Mouse (Mus musculus) CD4-positive, CD25-positive, alpha-beta regulatory T cell, adult 4 months (primary cell): Measurements from ENCODE around the gene Aldh16a1. TPM values are rescaled to one million over a fixed set of nuclear protein-coding genes. Genes with fewer than 3 reads are reported as not detected.

Experiments used
- ATAC-seq: one replicate; pipeline ENCODE4 v1.8.0; 2017
- polyA plus RNA-seq, 2 experiments: library from polyadenylated mRNA; unstranded; fragments of 100-300 nt; shearing (Covaris generic); gene quantifications; one replicate each; pipeline ENCODE4 v1.2.1; 2017

Gene Aldh16a1
- polyA plus RNA-seq = 10 to 100 TPM; 16.5 to 27.2 TPM

DNA sequence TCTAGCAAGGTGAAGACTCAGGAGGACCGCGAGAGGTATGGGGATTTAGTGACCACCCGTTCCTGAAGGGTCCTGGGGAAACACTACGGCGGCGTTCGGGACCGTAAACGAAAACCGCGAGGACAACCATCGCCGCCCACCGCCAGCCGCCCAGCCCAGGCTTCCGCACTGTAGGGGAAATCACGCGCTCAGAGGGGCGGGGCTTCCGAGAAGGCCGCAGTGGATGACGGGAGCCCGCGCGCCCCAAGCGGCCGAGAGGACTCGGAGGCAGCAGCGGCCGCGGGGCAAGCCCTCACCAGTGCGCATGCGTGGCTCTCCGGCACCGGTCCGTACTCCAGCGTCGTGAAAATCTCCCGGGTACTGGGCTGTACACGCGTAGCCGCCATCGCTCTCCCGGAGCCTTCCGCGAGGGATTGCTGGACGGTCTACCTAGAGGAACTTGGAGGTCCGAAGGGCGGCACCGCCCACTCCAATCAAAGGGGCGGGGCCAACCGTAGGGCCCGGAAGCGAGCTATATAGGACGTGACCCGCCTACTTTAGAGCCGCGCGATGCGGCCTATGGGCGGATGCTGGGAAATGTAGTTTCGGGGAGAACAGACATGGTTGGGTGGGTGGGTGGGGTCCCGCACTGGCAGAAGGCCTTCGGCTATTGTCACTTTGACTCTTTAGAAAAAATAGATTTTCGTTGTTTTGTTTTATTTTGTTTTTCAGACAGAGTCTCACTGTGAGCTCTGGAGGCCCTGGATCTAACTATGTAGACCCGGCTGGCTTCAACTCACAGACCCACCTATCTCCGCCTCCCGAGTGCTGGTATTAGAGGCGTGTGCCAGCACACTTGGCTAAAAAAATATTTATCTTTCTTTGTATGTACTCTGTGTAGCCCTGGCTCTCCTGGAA is at the start of gene Aldh16a1, which contains the start of gene Pih1d1:
TSS of gene Aldh16a1 (minus strand) at position 489 of the 897 bp plus-strand sequence.
TSS of gene Pih1d1 (plus strand) at position 208 of the 897 bp plus-strand sequence.
- peak; percentile 97 for ATAC-seq

GRCm38 (mm10) chr7:45202654-45203053 is 48.3 kb upstream of the Aldh16a1 start:
- no peak for ATAC-seq

DNA sequence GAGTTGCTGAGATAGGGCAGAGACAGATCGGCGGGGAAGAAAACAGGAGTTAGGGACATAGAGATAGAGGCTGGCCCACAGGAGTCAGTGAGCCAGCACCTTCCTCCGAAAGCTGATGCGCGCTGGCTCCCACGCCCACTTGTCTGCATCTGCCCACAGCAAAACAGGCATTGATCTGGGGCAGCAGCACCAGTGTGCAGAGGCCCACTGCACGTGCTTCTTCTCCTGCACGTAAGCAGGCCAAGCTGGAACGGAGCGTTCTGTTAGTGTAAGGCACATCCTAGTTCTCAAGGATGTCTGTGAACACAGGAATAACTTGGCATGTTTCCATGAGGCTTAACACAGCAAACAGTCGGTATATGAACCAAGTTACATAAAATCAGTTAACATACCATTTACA is 44.6 kb upstream of the Aldh16a1 start:
- no peak for ATAC-seq

GRCm38 (mm10) chr7:45198435-45198834 is 44.1 kb upstream of the Aldh16a1 start:
- ATAC-seq = no peak

GRCm38 (mm10) chr7:45196994-45197393 is 42.6 kb upstream of the Aldh16a1 start:
- ATAC-seq = no peak

DNA sequence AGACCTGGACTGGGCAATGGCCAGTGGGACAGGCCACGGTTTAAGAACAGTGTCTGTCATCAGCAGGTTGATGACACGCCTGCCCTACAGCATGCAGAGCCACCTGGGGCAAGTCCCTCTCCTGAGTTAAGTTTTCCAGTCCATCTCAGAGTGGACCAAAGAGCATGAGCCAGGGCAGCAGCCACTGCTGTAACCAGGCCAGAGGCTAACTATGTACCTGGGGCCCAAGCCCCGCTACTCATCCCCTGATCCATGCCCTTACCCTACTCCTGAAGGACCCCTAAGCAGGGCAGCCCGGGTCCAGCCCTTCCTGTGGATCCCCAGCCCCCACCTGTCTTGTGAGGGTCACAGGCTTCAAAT is 41.8 kb upstream of the Aldh16a1 start:
- ATAC-seq = no peak

DNA sequence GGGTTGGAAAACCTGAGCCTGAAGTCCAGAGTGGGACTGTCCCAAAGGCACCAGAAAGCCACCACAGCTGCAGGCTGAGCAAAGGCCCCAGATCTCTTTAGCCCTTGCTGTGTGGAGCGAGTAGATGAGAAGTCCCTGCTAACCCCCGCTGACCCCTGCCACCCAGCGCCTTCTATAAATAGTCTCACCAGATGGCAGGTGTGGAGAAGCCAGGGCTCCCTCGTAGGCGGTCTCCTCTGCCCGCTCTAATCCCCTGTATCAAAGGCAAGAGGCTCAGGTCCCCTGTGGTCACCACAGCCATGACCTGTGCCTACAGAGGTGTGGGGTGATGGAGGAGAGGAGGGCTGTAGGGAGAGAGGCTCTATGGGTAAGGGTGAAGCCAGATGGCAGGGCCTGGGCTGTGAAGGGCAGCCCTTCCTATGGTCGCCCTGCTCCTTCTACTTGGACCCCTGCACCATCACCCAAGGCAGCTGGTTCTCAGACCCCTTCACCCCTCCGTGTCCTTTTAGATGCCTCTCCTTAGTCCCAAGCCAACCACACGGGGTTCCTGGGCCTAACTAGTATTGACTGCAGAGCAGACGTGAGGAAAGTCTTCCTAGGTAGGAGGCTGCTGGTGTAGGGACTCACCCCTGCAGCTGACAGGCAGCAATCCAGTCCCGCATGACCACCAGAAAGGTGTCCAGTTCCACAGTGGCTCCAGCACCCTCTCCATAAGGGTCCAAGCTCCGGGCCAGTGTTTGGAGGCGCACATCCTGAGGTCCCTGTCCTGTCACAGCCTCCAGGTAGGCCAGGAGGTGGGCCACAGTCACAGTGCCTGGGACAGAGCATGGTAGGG is 41.2 kb upstream of the Aldh16a1 start:
- ATAC-seq = no peak

DNA sequence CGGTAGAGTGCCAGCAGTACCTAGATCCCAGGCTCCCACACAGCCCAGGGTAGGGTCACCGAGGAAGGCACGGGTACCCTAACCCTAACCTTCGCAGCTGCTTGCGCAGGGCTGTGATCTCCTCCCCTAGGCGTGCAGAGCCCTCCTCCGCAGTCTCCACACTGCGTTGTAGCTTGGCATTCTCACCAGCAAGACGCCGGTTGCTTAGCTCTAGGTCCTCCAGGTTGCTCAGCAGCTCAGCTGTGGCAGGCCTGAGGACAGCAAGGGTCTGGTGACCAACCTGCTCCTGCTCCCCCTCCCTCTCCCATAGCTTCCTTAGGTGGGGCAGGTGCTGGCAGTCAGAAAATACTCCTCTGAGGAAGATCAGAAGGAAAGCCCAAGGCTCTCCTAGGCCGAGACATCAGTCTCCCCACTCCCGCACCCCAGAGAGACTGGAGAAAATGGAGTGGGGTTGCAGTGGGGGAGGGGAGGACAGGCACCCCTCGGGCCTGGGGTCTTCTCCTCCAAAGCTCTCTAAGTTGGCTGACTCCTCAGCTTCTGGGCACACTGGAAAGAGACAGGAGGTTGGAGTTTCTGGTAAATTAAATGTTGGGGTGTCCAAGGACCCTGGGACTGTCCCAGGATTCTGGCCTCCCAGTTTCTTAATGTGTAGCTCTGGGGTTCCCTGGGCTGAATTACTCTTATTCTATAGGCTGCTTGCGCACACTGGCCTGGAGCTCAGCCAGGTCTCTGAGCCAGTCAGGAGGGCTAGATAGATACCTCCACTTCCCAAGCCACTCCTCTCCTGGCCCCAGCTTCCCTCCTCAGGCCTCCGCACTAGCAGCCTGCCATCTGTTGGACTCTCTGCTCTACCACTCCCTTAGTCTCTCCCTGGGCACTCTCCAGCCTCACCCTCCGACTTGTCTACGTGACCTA is 39.7 kb upstream of the Aldh16a1 start:
- ATAC-seq = no peak

DNA sequence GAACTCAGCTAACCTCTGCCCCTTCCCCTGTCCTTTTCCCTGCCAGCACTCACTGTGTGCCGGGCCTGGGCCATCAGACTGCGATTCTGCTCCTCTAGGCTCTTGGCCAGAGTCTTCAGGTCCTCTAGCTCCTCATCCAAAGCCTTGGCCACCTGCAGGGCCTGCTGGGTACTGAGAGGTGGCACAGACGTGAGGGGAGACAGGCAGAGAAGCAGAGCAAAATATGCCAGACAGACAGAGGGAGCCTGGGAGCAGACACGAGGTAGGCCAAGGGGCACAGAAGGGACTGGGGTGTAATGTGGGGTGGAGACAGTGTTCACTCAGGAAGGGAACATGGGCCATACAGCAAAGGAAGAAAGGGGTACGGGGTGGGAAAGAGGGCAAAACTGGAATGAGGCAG is 39.0 kb upstream of the Aldh16a1 start:
- ATAC-seq = no peak

GRCm38 (mm10) chr7:45192585-45193310 is 38.4 kb upstream of the Aldh16a1 start:
- no peak for ATAC-seq

DNA sequence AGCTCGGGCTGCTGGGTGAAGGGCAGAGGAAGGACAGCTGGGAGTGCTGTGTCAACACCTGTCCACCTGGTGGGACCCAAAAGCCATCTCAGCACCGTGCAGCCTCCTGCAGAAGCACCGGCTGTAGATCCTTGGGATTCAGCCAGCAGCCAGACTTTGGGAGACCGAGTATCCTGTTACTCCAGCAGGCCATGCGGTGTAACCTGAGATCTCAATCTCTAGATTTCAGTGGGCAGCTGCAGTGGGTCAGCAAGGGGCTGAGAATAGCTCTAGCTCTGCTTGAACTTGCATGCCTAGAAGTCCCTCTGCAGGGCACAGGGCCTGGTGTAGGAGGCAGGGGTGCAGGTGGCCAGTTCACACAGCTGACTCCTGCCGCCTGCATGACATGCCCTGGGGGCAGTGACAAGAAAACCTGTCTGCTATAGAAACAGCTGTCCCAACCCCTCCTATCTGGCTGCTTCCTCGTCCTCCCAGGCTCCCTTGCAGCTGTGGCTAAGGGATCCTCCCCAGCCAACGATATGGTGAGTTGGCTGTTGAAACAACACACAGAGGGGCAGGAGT is 37.5 kb upstream of the Aldh16a1 start:
- ATAC-seq = no peak

DNA sequence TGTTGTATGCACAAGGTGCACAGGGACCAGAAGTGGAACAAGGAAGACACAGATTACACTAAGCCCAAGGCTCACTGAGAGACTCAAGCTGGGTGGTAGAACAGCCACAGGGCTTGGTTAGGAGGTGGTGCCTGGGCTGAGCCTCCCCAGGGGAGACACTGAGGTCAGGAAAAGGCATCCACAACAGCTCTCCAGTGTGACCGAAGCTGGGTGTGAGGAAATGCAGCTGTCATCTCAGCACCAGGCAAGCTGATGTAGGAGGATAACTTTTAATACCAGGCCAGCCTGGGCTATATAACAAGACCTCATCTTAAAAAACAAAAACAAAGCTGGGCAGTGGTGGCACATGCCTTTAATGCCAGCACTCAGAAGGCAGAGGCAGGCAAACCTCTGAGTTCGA is 36.8 kb upstream of the Aldh16a1 start:
- no peak for ATAC-seq

DNA sequence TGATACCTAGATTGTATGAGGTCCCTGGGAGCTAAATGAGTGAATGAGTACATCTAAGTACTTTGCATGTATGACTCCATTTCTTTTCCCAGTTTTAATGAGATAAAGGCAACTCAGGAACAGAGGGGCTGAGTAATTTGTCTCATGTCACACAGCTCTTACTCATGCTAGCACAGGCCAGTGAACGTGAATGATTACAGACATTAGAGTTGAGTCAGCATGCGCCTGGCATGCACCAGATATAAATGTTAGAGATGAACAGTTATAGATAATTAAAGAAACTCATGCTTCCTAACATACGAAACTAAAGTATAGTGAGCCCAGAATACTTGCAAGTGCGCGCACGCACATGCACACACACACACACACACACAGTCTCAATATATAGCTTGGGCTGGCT is 35.8 kb upstream of the Aldh16a1 start:
- no peak for ATAC-seq

DNA sequence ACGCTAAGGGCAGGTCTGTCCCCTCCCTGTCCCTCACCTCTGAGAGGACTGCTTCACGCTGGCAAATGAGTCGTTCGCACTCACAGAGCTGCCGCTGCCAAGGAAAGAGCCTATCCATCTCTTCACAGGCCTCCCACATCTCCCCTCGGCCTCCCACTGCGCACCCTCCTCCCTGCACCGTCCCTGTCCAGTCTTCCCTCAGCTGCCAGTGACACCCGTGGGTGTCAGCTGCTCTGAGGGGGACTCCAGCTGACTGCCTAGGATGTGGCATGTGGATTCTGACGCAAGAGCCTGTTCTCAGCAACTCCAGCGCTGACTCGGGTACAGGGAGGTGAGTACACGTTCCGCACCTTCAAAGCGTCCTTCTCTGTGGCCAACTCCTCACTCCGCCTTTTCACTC is 35.2 kb upstream of the Aldh16a1 start:
- no peak for ATAC-seq

- no peak for ATAC-seq
Observed at GRCm38 (mm10) chr7:45185921-45186320, 31.5 kb upstream of the Aldh16a1 start.

DNA sequence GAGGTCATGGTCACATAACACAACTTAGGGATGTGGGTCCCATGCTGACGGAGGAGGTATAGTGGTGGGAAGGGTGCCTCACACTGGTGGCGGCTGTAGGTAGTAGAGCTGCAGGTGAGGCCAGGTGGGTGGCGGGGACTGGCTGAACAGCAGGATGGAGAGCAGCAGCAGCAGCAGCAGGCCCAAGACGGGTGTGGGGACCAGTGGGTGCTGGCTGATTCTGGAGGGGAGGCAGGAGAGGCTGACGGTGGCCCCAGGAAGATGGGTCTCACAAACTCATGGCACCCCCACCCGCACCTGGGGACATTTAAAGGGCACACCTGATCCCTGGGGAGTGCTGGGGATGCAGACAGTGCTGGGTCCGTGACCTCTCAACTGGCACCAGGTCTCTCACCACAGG is 29.3 kb upstream of the Aldh16a1 start:
- ATAC-seq = no peak

DNA sequence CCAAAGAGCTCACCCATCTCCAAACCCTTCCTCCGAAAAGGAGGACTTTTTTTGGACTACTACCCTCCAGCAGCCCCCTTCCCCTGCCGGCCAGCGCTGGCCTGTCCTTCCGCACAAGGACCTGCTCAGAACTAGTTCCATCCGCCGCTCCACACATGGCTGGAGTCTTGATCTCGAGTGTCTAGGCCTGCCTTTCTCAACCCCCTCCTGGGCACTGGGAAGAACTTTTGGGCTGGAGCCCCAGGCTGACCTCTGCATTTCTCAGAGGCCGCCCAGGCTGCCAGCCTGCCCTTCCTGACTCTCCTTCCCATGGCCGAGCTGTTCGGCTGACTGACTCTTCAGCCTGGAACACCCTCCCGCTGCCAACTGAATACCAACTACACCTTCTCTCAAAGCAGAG is 28.2 kb upstream of the Aldh16a1 start:
- ATAC-seq = no peak

DNA sequence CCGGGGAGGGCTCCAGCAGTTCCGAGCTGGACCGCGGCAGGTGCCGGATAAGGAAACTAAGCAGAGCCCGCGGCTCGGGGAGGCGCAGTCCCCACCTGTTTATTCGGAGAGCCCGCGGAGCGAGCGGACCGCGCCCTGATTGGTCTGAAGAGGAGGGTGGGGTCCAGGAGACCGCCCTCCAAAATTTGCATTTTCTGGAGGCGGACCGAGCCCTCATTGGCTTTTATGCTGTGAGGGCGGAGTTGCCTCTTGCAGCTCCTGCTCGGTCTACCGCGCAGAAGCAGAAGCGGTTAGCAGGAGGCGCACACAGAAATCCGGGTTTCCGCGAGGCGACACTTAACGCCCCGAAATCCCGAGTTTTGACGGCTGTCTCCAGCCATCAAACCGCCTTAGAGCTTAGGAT is 27.8 kb upstream of the Aldh16a1 start:
- peak; percentile 96 for ATAC-seq

DNA sequence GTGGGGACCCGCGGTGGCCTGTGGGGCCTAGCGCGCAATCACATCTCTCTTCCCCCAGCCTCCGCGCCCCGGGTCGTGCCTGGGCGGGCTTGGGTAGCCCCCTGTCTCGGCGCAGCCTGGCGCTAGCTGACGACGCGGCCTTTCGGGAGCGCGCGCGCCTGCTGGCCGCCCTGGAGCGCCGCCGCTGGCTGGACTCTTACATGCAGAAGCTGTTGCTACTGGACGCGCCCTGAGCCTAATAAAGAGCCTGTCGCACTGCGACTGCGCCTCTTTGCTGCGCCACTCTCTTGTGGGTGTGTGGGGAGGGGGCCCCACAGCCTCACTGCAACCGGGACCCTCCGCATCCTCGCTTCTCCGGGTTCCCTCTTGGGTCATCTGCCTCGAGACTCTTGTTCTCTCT is 27.2 kb upstream of the Aldh16a1 start:
- ATAC-seq = no peak

DNA sequence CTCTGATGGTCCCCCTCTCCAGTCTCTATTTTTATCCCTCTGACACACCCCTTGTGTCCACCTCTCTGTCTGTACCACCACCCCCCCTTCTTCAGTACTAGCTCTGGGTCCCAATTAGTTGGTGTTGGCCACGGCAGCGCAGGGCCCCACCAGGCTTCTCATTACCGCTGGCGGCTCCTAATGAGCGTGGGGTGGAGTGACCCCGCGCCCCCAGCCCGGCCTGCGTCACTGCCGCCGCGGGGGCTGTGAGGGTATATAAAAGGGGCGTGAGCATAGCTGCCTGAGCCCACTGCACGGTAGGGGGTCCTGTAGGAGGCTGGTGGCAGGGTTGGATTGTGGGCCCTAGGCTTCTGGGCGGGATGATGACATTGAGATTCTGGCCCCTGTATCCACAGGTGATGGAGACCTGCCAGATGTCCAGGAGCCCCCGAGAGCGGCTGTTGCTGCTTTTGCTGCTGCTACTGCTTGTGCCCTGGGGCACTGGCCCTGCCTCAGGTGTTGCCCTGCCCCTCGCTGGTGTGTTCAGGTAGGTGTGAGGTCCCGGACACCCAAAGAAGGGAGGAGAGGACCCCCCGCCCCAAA is 26.6 kb upstream of the Aldh16a1 start, which contains the start of gene Pth2:
TSS of gene Pth2 (plus strand) at position 100 of the 582 bp plus-strand sequence.
- no peak for ATAC-seq

DNA sequence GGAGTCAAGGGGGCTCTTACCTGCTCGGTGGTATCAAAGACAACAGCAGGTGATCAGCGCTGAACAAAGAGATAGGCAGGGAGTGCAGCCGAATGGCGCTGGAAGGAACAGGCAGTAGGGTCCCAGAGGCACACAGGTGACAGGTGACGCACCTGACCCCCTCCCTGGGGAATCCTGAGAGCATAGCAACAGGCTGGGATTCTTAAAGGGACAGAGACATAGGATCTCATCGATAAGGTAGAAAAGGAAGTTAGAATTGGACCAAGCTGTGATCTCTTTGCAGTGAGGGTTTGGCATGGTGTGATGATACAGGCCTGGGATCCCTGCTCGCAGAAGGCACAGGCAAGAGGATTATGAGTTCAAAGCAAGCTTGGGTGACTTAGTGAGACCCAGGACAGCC is 25.1 kb upstream of the Aldh16a1 start, which contains the start of gene Gfy:
TSS of gene Gfy (minus strand) at position 101 of the 400 bp plus-strand sequence.
- ATAC-seq = no peak
